Mouse (Mus musculus) thymus, adult 18-20 months (tissue): ENCODE data around the gene Glyr1.

Experiments
- DNase-seq, 2 experiments: peaks; one replicate each; pipeline ENCODE4 v3.0.0; 2022; ENCODE audit warnings: mixed read lengths in 2 of 2

The Glyr1 gene

DNA sequence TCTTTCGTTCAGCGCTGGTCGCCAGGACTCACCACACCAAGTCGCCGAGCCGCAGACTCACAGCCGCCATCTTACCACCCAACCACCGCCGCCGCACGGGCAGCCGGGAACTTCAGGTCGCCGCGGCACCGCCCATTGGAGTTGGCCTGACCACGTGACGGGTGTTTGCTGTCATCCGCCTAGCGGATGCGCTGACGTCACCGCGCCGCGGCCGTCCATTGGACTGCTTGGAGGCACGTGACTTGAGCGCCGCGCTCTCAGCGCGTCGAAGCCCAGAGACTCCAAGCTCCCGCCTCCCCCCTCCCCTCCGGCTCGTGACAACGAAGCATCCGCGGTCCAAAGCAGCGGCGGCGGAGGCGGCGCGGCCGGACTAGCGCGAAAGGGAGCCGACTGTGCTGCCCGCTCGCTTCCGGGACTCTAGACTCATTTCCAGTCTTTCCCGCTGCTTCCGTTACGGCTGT is at the start of gene Glyr1, which contains the start of gene Ubn1:
Gene Glyr1, minus strand, starts transcription at position 90 of the 461 bp plus-strand sequence.
Gene Ubn1, plus strand, starts transcription at position 284 of the 461 bp plus-strand sequence.
- DNase-seq: peak; percentile 99

DNA sequence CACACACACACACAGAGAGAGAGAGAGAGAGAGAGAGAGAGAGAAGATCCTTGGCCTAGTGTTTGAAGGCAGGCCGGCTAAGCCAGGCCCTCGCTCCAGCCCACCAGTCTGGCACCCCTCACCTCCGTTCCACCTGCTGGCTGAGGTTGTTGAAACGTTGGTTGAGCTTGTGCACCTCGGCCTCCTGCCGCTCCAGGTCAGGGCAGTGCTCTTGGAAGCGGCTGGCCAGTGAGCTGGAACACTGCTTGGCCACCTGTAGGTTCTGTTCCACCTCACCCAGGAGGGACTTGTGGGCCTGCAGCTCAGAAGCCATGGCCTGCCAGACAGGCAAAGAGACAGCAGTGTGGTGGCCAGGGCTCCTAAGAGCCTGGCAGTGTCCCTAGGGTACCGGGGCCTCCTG is 46.8 kb upstream of the Glyr1 start:
- no peak for DNase-seq

- DNase-seq: no peak
Measured at GRCm38 (mm10) chr16:5093285-5093684, 43.6 kb upstream of the Glyr1 start.

GRCm38 (mm10) chr16:5089021-5089420 is 39.4 kb upstream of the Glyr1 start:
- no peak for DNase-seq

- DNase-seq: no peak
Measured at GRCm38 (mm10) chr16:5086179-5086578, 36.5 kb upstream of the Glyr1 start.

DNA sequence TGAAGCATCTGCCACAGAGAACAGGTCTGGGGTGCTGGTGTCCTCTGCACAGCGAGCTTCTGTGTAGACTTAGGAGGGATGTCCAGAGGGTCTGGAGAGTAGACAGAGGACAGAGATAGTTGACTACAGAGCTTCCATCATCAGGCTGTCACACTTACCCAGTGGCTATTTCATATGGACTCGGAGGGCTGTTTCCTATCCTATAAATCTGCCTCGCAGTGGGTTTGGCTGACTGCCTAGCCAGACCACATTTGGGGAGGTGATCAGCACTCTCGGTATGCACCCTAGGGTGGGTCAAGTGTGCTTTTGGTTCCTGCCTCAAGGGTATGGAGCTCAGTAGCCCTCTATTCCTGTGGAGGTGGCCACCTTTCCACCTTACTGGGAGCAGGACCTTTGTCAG is 35.5 kb upstream of the Glyr1 start:
- no peak for DNase-seq

- DNase-seq: no peak
Measured at GRCm38 (mm10) chr16:5074341-5074740, 24.7 kb upstream of the Glyr1 start.

- no peak for DNase-seq
Measured at GRCm38 (mm10) chr16:5071974-5072373, 22.3 kb upstream of the Glyr1 start.

GRCm38 (mm10) chr16:5070321-5070720 is 20.7 kb upstream of the Glyr1 start:
- no peak for DNase-seq

DNA sequence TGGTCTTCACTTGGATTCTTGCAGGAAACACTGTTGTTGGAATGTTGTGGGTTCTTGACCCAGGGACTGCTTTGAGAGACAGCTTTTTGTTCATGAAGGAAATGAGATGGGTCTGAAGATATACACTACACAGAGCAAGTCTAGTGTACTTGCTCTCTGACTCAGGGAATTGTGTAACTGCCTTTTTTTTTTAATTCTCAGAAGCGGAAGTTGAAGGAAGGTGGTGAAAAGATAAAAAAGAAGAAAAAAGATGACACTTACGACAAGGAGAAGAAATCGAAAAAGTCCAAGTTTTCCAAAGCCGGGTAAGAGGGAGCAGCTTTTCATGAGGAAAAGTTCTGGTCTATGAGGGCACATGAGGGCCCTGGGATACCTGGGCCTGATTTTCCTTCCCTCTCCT is 13.8 kb upstream of the Glyr1 start:
- no peak for DNase-seq

DNA sequence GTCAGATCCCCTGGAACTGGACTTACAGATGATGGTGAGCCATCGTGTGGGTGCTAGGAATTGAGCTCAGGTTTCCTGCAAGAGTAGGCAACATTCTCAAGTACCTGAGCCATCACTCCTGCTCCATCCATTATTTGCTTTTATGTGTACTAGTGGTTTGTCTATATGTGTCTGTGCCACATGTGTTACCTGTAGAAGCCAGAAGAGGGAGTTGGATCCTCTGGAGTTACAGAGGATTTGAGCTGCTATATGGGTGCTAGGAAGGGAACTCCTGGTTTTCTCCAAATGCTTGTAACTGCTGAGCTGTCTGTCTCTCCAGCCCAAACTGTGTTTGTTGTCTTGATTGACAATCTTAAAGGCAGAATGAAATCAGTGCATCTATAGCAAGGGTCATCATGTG is 8.5 kb upstream of the Glyr1 start:
- no peak for DNase-seq

GRCm38 (mm10) chr16:5050251-5051110 is 818 bp upstream of the Glyr1 start:
- peak; percentile 78 to 81 for DNase-seq

DNA sequence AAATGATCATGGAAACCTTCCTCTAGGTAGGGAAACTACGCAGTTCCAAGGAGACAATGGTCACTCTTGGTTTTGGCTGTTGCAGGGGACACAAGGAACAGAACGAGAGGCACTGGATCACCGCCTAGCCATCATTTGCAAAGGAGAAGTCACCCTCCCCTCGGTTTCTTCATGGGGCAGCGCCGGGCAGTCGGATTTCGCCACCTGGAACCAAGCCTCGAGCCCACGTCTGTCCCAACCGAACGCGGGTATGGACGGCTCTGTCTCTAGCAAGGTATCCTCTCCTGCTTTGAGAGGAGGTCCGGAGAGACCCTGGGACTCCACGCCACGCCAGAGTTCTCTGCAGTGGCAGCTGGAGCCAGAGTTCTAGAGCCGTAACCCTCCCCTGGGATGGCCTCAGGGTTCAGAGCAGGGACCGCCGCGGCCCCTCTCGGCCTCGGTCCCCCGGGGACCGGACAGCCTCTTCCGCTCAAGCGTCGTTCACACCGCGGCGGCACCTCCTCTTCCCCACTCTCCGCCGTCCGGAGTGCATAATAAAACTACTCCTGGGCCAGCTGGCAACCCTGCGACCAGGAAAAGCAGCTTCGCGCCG is 385 bp downstream of the Glyr1 start:
- no peak for DNase-seq

DNA sequence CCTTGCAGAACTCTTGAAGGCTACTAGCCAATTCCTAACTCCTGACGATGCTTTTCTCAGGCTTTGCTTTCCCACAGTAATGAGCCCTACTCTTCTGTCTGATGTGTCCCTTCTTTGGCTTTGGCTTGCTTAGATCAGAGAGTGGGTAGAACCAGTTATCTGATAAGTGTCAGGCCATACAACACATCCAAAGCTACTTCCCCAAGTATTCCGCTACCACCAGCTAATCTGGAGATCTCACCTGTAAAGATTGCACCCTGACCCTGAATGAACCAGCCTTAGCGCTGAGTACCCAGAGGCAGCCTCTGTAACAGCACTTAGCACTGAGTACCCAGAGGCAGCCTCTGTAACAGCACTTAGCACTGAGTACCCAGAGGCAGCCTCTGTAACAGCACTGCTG is 4.3 kb downstream of the Glyr1 start:
- DNase-seq: no peak

DNA sequence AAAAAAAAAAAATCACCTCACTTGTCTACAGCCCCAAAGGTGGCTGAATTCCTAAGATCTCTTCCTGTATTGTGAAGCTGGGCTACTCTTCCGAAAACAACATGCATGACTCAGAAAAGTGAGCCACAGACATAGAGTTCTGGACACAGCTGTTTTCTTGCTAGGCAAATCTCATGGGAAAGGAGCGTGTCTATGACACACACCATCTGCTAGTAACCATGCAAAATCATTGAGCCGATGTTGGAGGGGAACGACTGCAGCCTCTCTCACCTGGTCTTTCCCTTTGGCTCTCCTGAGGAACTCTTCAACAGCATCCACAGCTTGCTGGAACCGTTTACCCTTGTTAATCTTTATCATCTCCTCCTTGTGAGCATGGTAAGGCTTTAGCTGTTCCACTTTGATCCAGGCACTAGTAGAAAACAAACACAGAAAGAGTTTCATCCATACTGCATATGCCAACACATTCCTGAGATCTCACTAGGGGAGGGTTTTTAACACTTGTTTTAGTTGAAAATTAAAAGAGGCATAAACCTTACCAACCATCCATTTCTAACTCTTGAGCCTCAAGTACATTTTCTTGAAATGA is 12.9 kb downstream of the Glyr1 start:
- no peak for DNase-seq

DNA sequence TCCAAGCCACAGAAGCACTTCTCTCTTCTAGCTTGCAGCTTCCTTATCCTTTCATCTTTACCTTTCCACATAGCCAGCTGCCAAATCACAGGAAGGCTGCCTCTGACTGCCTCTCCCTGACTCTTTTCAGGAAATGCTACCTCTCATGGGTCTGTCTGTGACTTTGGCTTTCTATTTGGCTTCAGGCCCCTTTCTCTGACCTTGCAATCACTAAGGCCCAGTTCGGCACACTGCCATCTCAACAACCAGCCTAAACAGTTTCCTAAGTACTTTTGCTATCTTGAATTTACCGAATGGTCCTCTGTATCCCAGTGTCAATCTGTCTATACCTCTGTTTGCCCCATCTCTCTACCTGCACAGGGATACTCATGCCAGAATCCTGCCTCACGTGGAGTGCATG is 14.1 kb downstream of the Glyr1 start:
- no peak for DNase-seq

DNA sequence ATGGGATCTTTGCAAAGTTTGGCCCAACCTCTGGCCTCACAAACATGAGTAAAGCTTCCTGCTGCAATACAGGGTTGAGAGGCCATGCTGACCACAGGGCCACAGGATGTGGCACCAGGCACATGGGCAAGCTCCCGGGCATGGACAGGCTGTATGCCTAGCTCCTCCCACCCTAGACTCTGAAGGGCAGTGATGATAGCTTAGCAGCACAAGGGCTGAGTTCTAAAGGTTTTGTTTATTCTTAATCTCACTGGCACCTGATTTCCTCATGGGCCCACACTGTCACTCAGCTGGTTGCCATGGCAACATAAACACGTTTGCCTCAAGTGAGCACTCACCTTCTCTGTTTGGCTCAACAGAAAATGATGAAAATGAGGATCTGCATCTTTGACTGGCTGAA is 19.8 kb downstream of the Glyr1 start:
- DNase-seq: no peak

GRCm38 (mm10) chr16:5024021-5024420 is 25.6 kb downstream of the Glyr1 start:
- DNase-seq: no peak

- no peak for DNase-seq
Measured at GRCm38 (mm10) chr16:5014578-5014977, 35.1 kb downstream of the Glyr1 start.

DNA sequence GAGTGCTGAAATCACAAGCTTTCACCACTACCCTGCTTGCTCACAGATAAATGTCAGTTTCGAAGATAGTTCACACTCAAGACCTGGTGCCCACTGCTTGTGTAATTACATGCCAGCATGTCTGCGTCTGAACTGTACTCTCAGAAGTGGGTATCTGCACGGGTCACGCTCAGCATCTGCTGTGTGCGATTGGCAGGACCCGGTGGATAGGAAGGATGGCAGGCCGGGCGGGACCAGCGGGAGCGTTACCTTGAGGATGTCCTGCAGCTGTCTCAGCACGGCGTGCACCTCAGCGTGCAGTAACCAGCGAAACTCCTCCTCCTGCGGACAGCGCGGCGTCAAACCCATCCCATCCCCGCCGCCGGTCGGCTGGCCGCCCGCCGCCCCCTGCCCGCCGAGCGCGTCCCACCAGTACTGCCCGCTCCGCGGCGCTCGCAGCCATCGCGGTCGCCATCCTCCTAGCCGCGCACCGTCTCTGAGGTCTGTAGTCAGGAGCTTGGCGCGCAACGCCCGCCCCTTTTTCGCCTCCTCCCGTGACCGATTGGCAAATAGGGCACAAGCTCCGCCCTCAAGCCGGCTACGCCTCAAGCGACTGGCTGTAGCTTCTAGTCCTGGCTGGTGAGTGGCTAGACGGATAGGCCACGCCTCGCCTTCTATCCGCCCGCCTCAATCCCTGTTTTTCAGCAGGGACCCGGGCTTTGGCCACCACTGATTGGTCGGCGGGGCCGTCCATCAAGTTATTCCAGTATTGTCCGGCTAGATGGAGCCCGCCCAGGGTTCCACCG is 36.4 kb downstream of the Glyr1 start, which contains the start of gene Rogdi:
Gene Rogdi, minus strand, starts transcription at position 500 of the 785 bp plus-strand sequence.
- DNase-seq: peak; percentile 94 to 96

GRCm38 (mm10) chr16:5012036-5013005 is 37.3 kb downstream of the Glyr1 start:
- DNase-seq: no peak

DNA sequence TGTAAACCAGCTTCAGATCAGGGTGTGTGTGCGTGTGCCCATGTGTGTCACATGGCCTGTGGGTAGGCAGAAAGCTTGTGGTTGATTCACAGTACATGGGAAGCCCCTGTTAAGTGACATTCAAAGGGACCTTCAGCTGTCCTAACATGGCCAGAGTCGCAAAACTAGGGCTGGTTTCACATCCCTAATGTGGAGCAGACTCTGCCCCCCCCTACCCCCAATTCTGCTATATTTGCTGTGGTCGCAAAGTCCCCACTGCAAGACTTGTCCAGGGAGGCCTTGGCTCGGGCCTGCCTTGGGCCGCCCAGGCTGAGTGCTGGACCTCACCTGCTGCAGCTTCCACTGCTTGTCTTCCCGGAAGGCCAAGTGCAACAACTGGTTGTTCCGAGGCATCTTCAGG is 38.4 kb downstream of the Glyr1 start:
- DNase-seq: no peak
